Mouse (Mus musculus) neutrophil, adult 5-6 weeks (primary cell): ENCODE measurements around the gene Ptgs2. TPM values are rescaled to one million over a fixed set of nuclear protein-coding genes. Genes with fewer than 3 reads are reported as not detected.
A peak's percentile ranks its signal among the peaks of the same experiment; 100 is the strongest.

Experiments
- ATAC-seq: fragments of 151-379, 151-347 bp; 2 replicates; pipeline ENCODE4 v1.8.0; 2017; ENCODE audit warnings: mild to moderate bottlenecking, moderate TSS enrichment; ENCODE audit not compliant: insufficient number of reproducible peaks, poor library complexity, low FRiP score, severe bottlenecking; ENCODE audit errors: extremely low read depth
- total RNA-seq: library from RNA; stranded (forward); fragments of 200-1000 nt; gene quantifications from 2 replicates; pipeline ENCODE4 v1.2.3, GENCODE M21; 2017

Gene Ptgs2
- total RNA-seq, 1 experiment from 2014 or later = 64.8 TPM

GRCm38 (mm10) chr1:150141939-150142338 lies 42.1 kb downstream of the Ptgs2 start:
- ATAC-seq = no peak

GRCm38 (mm10) chr1:150143578-150143977 lies 43.7 kb downstream of the Ptgs2 start:
- ATAC-seq = peak; percentile 53; the same call in 1 of the 2 replicates

GRCm38 (mm10) chr1:150145049-150145448 lies 45.2 kb downstream of the Ptgs2 start:
- ATAC-seq = peak; percentile 76

- no peak for ATAC-seq
Measured at GRCm38 (mm10) chr1:150147272-150147671, 47.4 kb downstream of the Ptgs2 start.

GRCm38 (mm10) chr1:150151411-150151810 lies 51.6 kb downstream of the Ptgs2 start:
- no peak for ATAC-seq

Other genes starting within 250 kb of the Ptgs2 start
- gene Pla2g4a, start 138.7 kb upstream of the Ptgs2 start, total RNA-seq = 6.2 and 12.4 TPM in 2 replicates
- gene Pdc, start 219.4 kb downstream of the Ptgs2 start, total RNA-seq = 0.25 TPM in 1 of 2 replicates, not detected in the other